Mouse (Mus musculus) kidney, postnatal 4 days (tissue): ENCODE measurements at regions not wholly inside any gene's neighbourhood (a gene's known extent, or its start where the extent isn't known, plus 50 kb on each side); places are given as distances from the start of the nearest gene placed in this dataset.

Experiments used
- DNase-seq, 2 experiments: peaks; one replicate each; pipeline ENCODE4 v3.0.0; 2021; ENCODE audit warnings: mixed read lengths in 2 of 2

DNA sequence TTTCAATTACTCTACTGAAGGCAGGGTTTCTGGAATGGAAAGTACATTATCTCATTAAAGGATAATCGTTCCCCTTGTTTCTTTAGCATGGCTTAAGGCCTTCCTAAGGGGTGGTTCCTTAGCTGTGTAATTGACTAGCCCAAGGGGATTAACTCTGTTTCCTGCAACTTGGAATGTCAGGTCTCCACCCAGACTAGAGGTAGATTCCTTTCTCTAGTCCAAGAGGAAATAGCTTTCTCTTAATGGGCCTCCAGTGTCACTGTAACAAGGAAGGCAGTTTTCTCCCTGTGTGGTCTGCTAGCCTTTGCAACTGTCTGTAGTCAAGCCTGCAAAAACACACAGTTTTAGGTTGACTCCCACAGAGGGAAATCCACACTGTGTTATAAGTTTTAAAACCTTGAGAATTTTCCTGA, 64.0 kb upstream of the Adgra3 start:
- no peak for DNase-seq

DNA sequence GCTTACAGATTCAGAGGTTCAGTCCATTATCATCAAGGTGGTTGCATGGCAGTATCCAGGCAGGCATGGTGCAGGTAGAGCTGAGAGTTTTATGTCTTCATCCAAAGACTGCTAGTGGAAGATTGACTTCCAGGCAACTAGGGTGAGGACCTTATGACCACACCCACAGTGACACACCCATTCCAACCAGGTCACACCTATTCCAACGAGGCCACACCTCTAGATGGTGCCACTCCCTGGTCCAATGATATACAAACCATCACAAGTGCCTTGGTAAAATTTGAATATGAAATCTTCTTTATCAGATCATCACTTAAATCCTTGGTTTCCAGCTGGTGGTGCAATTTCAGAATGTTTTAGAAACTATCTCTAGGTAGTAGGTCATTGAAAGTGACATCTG, 61.1 kb upstream of the Adgra3 start:
- DNase-seq = no peak
